Mouse (Mus musculus) embryonic facial prominence, embryonic 11.5 days (tissue): Measurements from ENCODE around the gene Acot5. TPM values are rescaled to one million over a fixed set of nuclear protein-coding genes. Genes with fewer than 3 reads are reported as not detected.
"Not testable (repeated sequence)": the region's sequence is repeated elsewhere in the genome, so short reads cannot be mapped to it uniquely, and the experiment has no call there.

Source experiments
- ATAC-seq: fragments of 200-750 bp; cut with Nextera tagmentation; replicated peaks from 2 replicates; pipeline ENCODE4 v1.8.0; 2017; ENCODE audit warnings: low read depth; ENCODE audit not compliant: insufficient number of reproducible peaks, low FRiP score, low TSS enrichment
- DNase-seq: peaks from one replicate; pipeline ENCODE4 v3.0.0-alpha.2; 2015; ENCODE audit warnings: low spot score
- H3K27ac ChIP-seq: fragments of 300-500 bp; sonication (generic); replicated peaks from 2 replicates; pipeline ENCODE4 v1.5.1; 2014; ENCODE audit warnings: mild to moderate bottlenecking, low read depth, low read length, control low read depth
- H3K27me3 ChIP-seq: fragments of 300-500 bp; sonication (generic); 2 replicates; pipeline ENCODE4 v1.6.1; 2014; ENCODE audit warnings: mild to moderate bottlenecking, low read length, moderate library complexity, mixed read lengths; ENCODE audit not compliant: control insufficient read depth, insufficient read depth
- H3K36me3 ChIP-seq: fragments of 300-500 bp; sonication (generic); replicated peaks from 2 replicates; pipeline ENCODE4 v1.6.1; 2014; ENCODE audit warnings: low read depth, mild to moderate bottlenecking, low read length, moderate library complexity, mixed read lengths; ENCODE audit not compliant: control insufficient read depth, insufficient read depth
- H3K4me1 ChIP-seq: fragments of 300-500 bp; sonication (generic); 2 replicates; pipeline ENCODE4 v1.6.1; 2014; ENCODE audit warnings: low read length, mixed read lengths; ENCODE audit not compliant: control insufficient read depth, insufficient read depth
- H3K4me2 ChIP-seq: fragments of 300-500 bp; sonication (generic); 2 replicates; pipeline ENCODE4 v1.6.1; 2014; ENCODE audit warnings: low read depth, mild to moderate bottlenecking, control low read depth, low read length, moderate library complexity
- H3K4me3 ChIP-seq: fragments of 300-500 bp; sonication (generic); 2 replicates; pipeline ENCODE4 v1.5.1; 2014; ENCODE audit warnings: low read depth, low read length, control low read depth
- H3K9ac ChIP-seq: fragments of 300-500 bp; sonication (generic); replicated peaks from 2 replicates; pipeline ENCODE4 v1.6.1; 2014; ENCODE audit warnings: mild to moderate bottlenecking, control low read depth, low read length
- H3K9me3 ChIP-seq: fragments of 300-500 bp; sonication (generic); replicated peaks from 2 replicates; pipeline ENCODE4 v1.6.1; 2016; ENCODE audit warnings: mild to moderate bottlenecking, low read length, inconsistent platforms, mixed read lengths; ENCODE audit not compliant: control insufficient read depth
- WGBS: fragments of 180-500 bp; shearing (Covaris S2); extraction: QIAGEN DNeasy Blood & Tissue Kit; methylation state at CpG from one replicate; pipeline ENCODE4 v1.1.7; 2014; 5-methylcytosine and 5-hydroxymethylcytosine counted together
- polyA plus RNA-seq: library from polyadenylated mRNA; unstranded; fragments of >200 nt; fragmentation: Nextera tagmentation; extraction: Ambion mirVana; gene quantifications from 2 replicates; pipeline ENCODE4 v1.2.1, GENCODE M21; 2014

The Acot5 gene
- polyA plus RNA-seq, 1 experiment from 2014 or later, result not detected

DNA sequence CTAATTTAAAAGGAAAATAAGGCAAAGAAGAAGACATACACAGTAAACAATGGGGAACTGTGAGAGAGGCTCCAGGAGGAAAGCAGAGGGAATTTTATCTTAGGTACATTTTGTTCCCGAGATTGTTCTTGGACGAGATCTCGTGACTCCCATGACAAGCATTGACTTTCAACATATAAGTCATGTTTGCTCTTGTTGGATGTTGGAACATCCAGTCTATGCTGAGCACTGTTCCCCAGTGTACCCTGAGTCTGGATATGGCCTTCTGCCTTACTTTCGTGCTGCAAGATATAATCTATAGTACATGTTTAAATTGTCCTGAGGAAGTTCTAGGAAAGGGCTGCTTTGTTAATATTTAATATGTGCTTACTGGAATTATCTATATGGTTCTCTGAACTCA, 15.5 kb downstream of the Acot5 start:
- Histone ChIP-seq H3K4me3 (no peak overlapping the region), H3K4me2 (no peak overlapping the region), H3K4me1 (no peaks in the 10 kb centered on the region), H3K9ac (no peak overlapping the region), H3K27me3 (no peaks in the 10 kb centered on the region), H3K9me3 (no peaks in the 10 kb centered on the region), H3K27ac (no peak overlapping the region), H3K36me3 (no peaks in the 10 kb centered on the region)
- DNase-seq (no peak), ATAC-seq (no peak)
- 82% methylated on average over 4 of the region's 4 CpGs for WGBS

DNA sequence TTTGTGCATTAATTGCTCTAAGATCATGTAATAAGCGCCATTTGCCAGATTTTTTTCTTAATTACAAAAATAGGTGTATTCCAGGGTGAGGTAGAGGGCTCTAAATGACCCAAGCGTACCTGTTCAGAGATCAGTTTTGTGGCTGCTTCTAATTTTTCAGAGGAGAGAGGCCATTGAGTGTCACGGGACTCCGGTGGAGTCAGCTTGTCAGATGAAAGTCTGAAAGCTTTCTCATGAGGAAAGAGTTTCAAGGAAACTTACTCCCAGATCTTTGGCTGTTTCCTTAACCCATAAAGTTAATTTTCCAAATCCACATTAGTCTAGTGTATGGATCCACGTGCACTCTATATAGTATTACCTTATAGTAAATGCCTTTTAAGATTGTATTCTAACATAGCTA, 25.5 kb downstream of the Acot5 start:
- H3K27me3 ChIP-seq, H3K4me3 ChIP-seq, H3K27ac ChIP-seq, ATAC-seq, H3K4me1 ChIP-seq, H3K4me2 ChIP-seq, H3K9ac ChIP-seq, DNase-seq, H3K36me3 ChIP-seq, H3K9me3 ChIP-seq: not testable (repeated sequence)
- 84% methylated on average over 5 of the region's 5 CpGs for whole genome bisulfite sequencing

DNA sequence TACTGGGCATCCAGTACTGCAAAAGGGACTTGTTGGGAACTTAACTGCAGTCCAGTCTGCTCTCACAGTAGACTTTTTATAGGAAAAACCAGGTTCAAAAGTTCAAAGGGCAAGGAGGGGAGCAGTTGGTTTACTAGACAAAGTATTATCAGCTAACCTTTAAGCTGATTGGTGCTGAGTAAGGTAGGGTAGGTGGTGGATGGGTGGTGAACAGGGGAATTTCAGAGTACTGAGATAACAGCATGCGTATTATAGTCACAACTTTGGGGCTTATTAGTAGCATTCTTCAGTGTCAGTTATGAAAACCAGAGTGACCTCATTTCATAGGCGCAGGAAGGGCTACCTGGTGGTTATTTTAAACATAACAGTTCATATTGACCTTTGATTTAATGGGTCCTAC, 30.5 kb downstream of the Acot5 start:
- Histone ChIP-seq H3K9ac (no peak overlapping the region), H3K4me3 (no peak overlapping the region), H3K9me3 (no peaks in the 10 kb centered on the region), H3K27me3 (no peaks in the 10 kb centered on the region), H3K27ac (no peak overlapping the region), H3K4me2 (no peak overlapping the region), H3K4me1 (no peaks in the 10 kb centered on the region), H3K36me3 (no peaks in the 10 kb centered on the region)
- ATAC-seq (no peak), DNase-seq (no peak)
- WGBS, result 94% methylated on average over 2 of the region's 2 CpGs

DNA sequence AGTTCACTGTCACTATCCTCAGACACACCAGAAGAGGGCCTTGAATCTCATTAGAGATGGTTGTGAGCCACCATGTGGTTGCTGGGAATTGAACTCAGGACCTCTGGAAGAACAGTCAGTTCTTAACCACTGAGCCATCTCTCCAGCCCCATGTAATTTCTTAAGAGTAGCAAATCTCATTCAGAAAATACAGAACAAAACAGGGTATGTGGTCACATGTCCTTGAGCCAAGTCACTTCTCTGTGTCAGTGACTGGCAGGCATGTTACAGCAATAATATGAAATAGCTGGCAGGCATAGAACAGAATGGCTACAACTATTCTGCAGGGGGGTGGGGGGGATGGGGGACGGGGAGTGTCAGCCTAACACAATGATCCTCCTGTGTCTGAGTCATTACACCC, 30.9 kb downstream of the Acot5 start:
- H3K9ac ChIP-seq, result no peak overlapping the region
- WGBS, result 50% methylated on average over 1 of the region's 1 CpGs
- H3K4me2 ChIP-seq, result no peak overlapping the region; the same call in 1 of the 2 replicates
- no peak for ATAC-seq
- no peaks in the 10 kb centered on the region for H3K27me3 ChIP-seq
- H3K27ac ChIP-seq, result no peak overlapping the region
- DNase-seq, result no peak
- H3K4me1 ChIP-seq, result no peaks in the 10 kb centered on the region
- no peaks in the 10 kb centered on the region for H3K36me3 ChIP-seq
- H3K4me3 ChIP-seq, result no peak overlapping the region
- H3K9me3 ChIP-seq, result no peaks in the 10 kb centered on the region

DNA sequence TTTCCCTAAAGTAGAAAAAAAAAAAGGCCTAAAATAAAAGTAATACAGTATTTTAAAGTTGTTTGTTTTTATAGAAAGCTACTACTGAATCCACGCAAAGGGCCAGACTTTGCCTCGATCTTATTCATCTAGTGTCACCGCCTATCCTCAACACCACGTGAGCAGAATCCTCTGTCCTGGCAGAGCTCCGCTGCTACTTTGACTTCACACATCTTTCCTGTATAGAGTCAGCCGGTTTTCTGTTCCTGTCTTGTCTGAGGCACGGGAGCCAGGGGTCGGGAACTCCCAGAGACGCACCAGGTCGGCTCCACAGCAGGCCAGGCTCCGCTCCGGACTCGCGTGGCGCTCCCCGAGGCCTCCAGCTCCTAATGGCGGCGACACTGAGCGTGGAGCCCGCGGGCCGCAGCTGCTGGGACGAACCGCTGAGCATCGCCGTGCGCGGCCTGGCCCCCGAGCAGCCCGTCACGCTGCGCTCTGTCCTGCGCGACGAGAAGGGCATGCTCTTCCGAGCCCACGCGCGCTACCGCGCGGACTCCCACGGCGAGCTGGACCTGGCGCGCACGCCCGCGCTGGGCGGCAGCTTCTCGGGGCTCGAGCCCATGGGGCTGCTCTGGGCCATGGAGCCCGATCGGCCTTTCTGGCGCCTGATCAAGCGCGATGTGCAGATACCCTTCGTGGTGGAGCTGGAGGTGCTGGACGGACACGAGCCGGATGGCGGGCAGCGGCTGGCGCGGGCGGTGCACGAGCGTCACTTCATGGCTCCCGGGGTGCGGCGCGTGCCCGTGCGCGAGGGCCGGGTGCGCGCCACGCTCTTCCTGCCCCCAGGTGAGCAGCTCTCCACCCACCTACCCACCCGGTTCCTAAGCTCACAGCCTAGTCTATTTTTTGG, 31.7 kb downstream of the Acot5 start, which contains the start of gene Acot6:
TSS of gene Acot6 (plus strand) at position 51 of the 889 bp plus-strand sequence.
- not testable (repeated sequence) for H3K9me3 ChIP-seq, H3K4me1 ChIP-seq, H3K36me3 ChIP-seq, H3K27me3 ChIP-seq, H3K27ac ChIP-seq
- Histone ChIP-seq H3K4me2 (peak within 1 kb of the TSS; percentile 84), H3K9ac (peak within 1 kb of the TSS; percentile 71), H3K4me3 (peak within 1 kb of the TSS; percentile 44)
- WGBS, result under 1% methylated on average over 66 of the region's 80 CpGs
- peak; percentile 64 for DNase-seq
- peak; percentile 44 for ATAC-seq

DNA sequence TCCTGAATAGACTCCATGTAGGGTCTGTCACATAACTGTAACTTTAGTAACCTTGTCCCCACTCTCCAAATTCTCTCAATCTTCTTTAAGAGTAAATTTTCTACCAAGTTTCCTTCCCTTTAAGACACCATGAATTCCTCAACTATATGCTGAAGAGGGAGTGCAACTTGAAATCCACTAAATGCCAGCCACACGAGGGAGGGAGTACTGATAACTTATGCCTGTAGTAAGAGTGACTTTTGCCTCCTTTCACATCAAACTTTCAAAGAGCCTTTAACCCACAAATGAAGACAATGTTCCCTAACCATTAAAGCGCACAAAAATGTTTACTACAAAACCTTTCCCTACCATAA, 32.3 kb downstream of the Acot5 start:
- peak overlapping the region; percentile 71 for H3K9ac ChIP-seq
- H3K27ac ChIP-seq, result no peak overlapping the region
- H3K9me3 ChIP-seq, result no peaks in the 10 kb centered on the region
- DNase-seq, result no peak
- no peaks in the 10 kb centered on the region for H3K27me3 ChIP-seq
- H3K4me3 ChIP-seq, result peak overlapping the region; percentile 44
- H3K4me1 ChIP-seq, result no peaks in the 10 kb centered on the region
- H3K4me2 ChIP-seq, result peak overlapping the region; percentile 84
- 58% methylated on average over 2 of the region's 2 CpGs for WGBS
- no peak for ATAC-seq
- no peaks in the 10 kb centered on the region for H3K36me3 ChIP-seq

DNA sequence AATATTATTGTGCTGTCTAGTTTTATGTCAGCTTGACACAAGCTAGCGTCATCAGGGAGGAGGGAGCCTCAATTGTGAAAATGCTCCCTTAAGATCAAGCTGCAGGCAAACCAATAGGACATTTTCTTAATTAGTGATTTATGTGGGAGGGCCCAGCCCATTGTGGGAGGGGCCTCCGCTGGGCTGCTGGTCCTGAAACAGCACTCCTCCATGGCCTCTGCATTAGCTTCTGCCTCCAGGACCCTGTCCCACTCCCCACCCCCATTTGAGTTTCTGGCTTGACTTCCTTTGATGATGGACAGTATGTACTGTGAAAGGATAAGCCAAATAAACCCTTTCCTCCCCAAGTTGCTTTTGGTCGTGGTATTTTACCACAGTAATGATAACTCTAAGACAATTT, 37.9 kb downstream of the Acot5 start:
- H3K4me3 ChIP-seq, result no peak overlapping the region
- WGBS, result 77% methylated on average over 3 of the region's 3 CpGs
- H3K4me2 ChIP-seq, result no peak overlapping the region
- no peak overlapping the region for H3K9ac ChIP-seq
- ATAC-seq (no peak), DNase-seq (no peak)
- no peak overlapping the region for H3K27ac ChIP-seq
- no peaks in the 10 kb centered on the region for H3K4me1 ChIP-seq
- no peaks in the 10 kb centered on the region for H3K36me3 ChIP-seq
- no peaks in the 10 kb centered on the region for H3K9me3 ChIP-seq
- H3K27me3 ChIP-seq, result no peaks in the 10 kb centered on the region

DNA sequence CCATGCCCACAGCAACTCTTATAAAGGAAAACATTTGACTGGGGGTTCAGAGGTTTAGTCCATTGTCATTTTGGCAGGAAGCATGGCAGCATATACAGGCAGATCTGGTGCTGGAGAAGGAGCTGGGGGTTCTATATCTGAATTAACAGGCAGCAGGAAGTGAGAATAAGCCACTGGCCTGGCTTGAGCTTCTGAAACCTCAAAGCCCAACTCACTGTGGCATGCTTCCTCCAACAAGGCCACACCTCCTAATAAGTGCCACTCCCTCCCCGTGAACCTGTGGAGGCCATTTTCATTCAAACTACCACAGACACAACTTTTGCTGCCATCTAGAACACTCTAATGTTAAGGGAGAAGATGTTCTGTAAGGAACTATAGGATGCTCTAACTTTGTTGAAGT, 38.6 kb downstream of the Acot5 start:
- Histone ChIP-seq H3K4me1 (no peaks in the 10 kb centered on the region), H3K4me2 (no peak overlapping the region), H3K9ac (no peak overlapping the region), H3K36me3 (no peaks in the 10 kb centered on the region), H3K27me3 (no peaks in the 10 kb centered on the region), H3K27ac (no peak overlapping the region), H3K9me3 (no peaks in the 10 kb centered on the region), H3K4me3 (no peak overlapping the region)
- no peak for DNase-seq
- WGBS, result 79% methylated on average over 1 of the region's 1 CpGs
- no peak for ATAC-seq
